ENCODE assay signal across 20 mouse cellular contexts in the genomic region with DNA sequence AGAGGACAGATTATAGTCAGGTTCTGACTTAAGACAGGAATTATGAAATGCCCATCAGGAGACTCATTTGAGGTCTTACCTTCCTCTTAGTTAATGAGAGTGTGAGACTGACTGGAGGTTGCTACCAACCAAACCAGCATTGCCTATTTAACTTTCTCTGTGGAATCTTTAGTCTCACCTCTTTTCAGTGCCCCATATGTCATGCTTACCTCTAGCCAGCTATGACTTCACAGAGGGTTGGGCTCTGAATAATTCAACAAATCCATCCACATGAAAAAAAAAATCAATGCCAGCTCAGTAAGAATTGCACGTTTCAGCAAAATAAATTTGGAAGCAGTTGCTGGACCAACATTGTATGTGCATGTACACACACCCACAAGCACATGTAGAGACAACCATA.
"Had no signal": no experiment of that assay in that cellular context is flagged by ENCODE, and none has a peak within 500 bp of the region (broad histone marks: within the 10 kb centered on the region; RNA-seq: fewer than 3 reads in every experiment).

No protein-coding gene starts in this region.

- ATAC-seq: liver, postnatal 0 days; lung, postnatal 0 days; midbrain, embryonic 13.5 days; midbrain, embryonic 16.5 days had no signal

- H3K36me3 ChIP-seq: lung, embryonic 15.5 days; midbrain, embryonic 10.5 days; midbrain, embryonic 13.5 days; neural tube, embryonic 13.5 days; neural tube, embryonic 15.5 days had no signal

- H3K9me3 ChIP-seq: lung, embryonic 15.5 days; midbrain, embryonic 10.5 days; midbrain, embryonic 13.5 days; neural tube, embryonic 13.5 days; neural tube, embryonic 15.5 days had no signal

- H3K4me3 ChIP-seq: lung, embryonic 15.5 days; midbrain, embryonic 10.5 days; midbrain, embryonic 13.5 days; myocyte; neural tube, embryonic 13.5 days; neural tube, embryonic 15.5 days had no signal

- H3K9ac ChIP-seq: liver, postnatal 0 days; lung, embryonic 15.5 days; midbrain, embryonic 13.5 days; neural tube, embryonic 13.5 days; neural tube, embryonic 15.5 days had no signal

- H3K27me3 ChIP-seq: lung, embryonic 15.5 days; midbrain, embryonic 13.5 days; neural tube, embryonic 13.5 days; neural tube, embryonic 15.5 days had no signal

- DNase-seq: liver, postnatal 0 days; lung, adult 2 months; lung, postnatal 14 days; lung, postnatal 36 days; retina, postnatal 1 day; right cerebral cortex, adult 18-20 months; right cerebral cortex, postnatal 25 days; right cerebral cortex, postnatal 4 days; spleen, adult 18-20 months; thymus, adult 18-20 months; thymus, postnatal 14 days; thymus, postnatal 36 days had no signal

- H3K4me2 ChIP-seq: lung, embryonic 15.5 days; midbrain, embryonic 13.5 days; neural tube, embryonic 13.5 days; neural tube, embryonic 15.5 days had no signal

- H3K4me1 ChIP-seq: lung, embryonic 15.5 days; midbrain, embryonic 10.5 days; midbrain, embryonic 13.5 days; neural tube, embryonic 13.5 days; neural tube, embryonic 15.5 days had no signal

- H3K27ac ChIP-seq: lung, embryonic 15.5 days; midbrain, embryonic 10.5 days; midbrain, embryonic 13.5 days; neural tube, embryonic 13.5 days; neural tube, embryonic 15.5 days had no signal
